Mouse (Mus musculus) CH12.LX (cell line): ENCODE data around the gene Nek4. TPM values are rescaled to one million over a fixed set of nuclear protein-coding genes. Genes with fewer than 3 reads are reported as not detected.

Experiments
- DNase-seq: peaks from one replicate; pipeline ENCODE4 v3.0.0-alpha.2; 2013; ENCODE audit errors: extremely low read depth
- H3K27ac ChIP-seq: 2 replicates; pipeline ENCODE4 v1.5.1; 2012; ENCODE audit warnings: low read depth, mild to moderate bottlenecking, control low read depth, moderate library complexity; ENCODE audit not compliant: insufficient read depth
- H3K27me3 ChIP-seq: replicated peaks from 2 replicates; pipeline ENCODE3; 2012; ENCODE audit warnings: inconsistent platforms
- H3K36me3 ChIP-seq, 2 experiments: replicated peaks in 1 of 2; 2 replicates each; pipeline versions ENCODE3 to v1.6.1; 2012; ENCODE audit warnings: inconsistent platforms in 1 of 2, low read length in 1 of 2, mild to moderate bottlenecking in 1 of 2, mixed read lengths in 1 of 2, moderate library complexity in 1 of 2; ENCODE audit not compliant: control insufficient read depth in 1 of 2, insufficient read depth in 1 of 2
- H3K4me1 ChIP-seq, 2 experiments: 2 replicates each; pipeline ENCODE4 v1.6.1; 2012; ENCODE audit warnings: inconsistent platforms in 1 of 2, moderate library complexity in 1 of 2; ENCODE audit not compliant: insufficient read depth in 2 of 2, control insufficient read depth in 1 of 2
- H3K4me2 ChIP-seq: 2 replicates; pipeline ENCODE4 v1.6.1; 2012; ENCODE audit warnings: low read depth, mild to moderate bottlenecking, control low read depth; ENCODE audit not compliant: poor library complexity, insufficient read depth, severe bottlenecking
- H3K4me3 ChIP-seq, 3 experiments: fragments of 150-350 bp in 1 of 3; sonication (generic) in 1 of 3; replicated peaks in 1 of 3; 2 replicates each; pipeline versions ENCODE3 to v1.5.1; 2011 to 2012; ENCODE audit warnings: low read depth in 2 of 3, low read length in 2 of 3, mild to moderate bottlenecking in 2 of 3, moderate library complexity in 2 of 3, control low read depth in 1 of 3, improper control_type of control experiment in 1 of 3, inconsistent platforms in 1 of 3, mixed read lengths in 1 of 3; ENCODE audit not compliant: poor library complexity in 1 of 3
- H3K79me2 ChIP-seq: replicated peaks from 2 replicates; pipeline ENCODE4 v1.6.1; 2012; ENCODE audit warnings: mild to moderate bottlenecking, moderate library complexity; ENCODE audit not compliant: control insufficient read depth, poor library complexity, insufficient read depth, severe bottlenecking; ENCODE audit errors: extremely low read depth
- H3K9ac ChIP-seq: 2 replicates; pipeline ENCODE4 v1.6.1; 2012; ENCODE audit warnings: low read depth, mild to moderate bottlenecking, control low read depth, moderate library complexity; ENCODE audit not compliant: insufficient read depth
- H3K9me3 ChIP-seq: replicated peaks from 2 replicates; pipeline ENCODE3; 2012; ENCODE audit warnings: low read length, inconsistent platforms, mixed read lengths
- CTCF ChIP-seq, 2 experiments: IDR thresholded peaks in 1 of 2; conservative IDR thresholded peaks in 1 of 2; 2 replicates each; pipeline ENCODE4 v1.5.1; 2011 to 2012; ENCODE audit warnings: low read depth in 2 of 2, low read length in 2 of 2, improper control_type of control experiment in 1 of 2, inconsistent platforms in 1 of 2, mild to moderate bottlenecking in 1 of 2, moderate library complexity in 1 of 2
- IRF4 ChIP-seq: IDR thresholded peaks from 2 replicates; pipeline ENCODE4 v1.6.1; 2014; ENCODE audit warnings: low read depth, mild to moderate bottlenecking, inconsistent platforms, low read length, improper control_type of control experiment
- JUN ChIP-seq: IDR thresholded peaks from 2 replicates; pipeline ENCODE4 v1.6.1; 2011; ENCODE audit warnings: low read depth, mild to moderate bottlenecking, low read length, improper control_type of control experiment, moderate library complexity; ENCODE audit not compliant: insufficient read depth
- JUND ChIP-seq: conservative IDR thresholded peaks from 2 replicates; pipeline ENCODE4 v1.6.1; 2011; ENCODE audit warnings: low read depth, low read length, improper control_type of control experiment
- MAX ChIP-seq: IDR thresholded peaks from 2 replicates; pipeline ENCODE4 v1.6.1; 2011; ENCODE audit warnings: low read length, improper control_type of control experiment
- MXI1 ChIP-seq: IDR thresholded peaks from 2 replicates; pipeline ENCODE4 v1.6.1; 2011; ENCODE audit warnings: mild to moderate bottlenecking, low read depth, low read length, improper control_type of control experiment
- MYC ChIP-seq: IDR thresholded peaks from 2 replicates; pipeline ENCODE4 v1.6.1; 2011; ENCODE audit warnings: low read depth, mild to moderate bottlenecking, improper control_type of control experiment, low read length
- NRF1 ChIP-seq: IDR thresholded peaks from 2 replicates; pipeline ENCODE4 v1.6.1; 2014; ENCODE audit warnings: low read depth, mild to moderate bottlenecking, inconsistent platforms, low read length, improper control_type of control experiment, moderate library complexity
- RAD21 ChIP-seq: IDR thresholded peaks from 2 replicates; pipeline ENCODE4 v1.6.1; 2011; ENCODE audit warnings: low read depth, mild to moderate bottlenecking, low read length, improper control_type of control experiment, moderate library complexity
- RCOR1 ChIP-seq: conservative IDR thresholded peaks from 2 replicates; pipeline ENCODE4 v1.6.1; 2012; ENCODE audit warnings: low read depth, mild to moderate bottlenecking, inconsistent platforms, low read length, improper control_type of control experiment
- TCF12 ChIP-seq: IDR thresholded peaks from 2 replicates; pipeline ENCODE4 v1.6.1; 2014; ENCODE audit warnings: low read depth, mild to moderate bottlenecking, inconsistent platforms, low read length, improper control_type of control experiment
- USF1 ChIP-seq: IDR thresholded peaks from 2 replicates; pipeline ENCODE4 v1.6.1; 2014; ENCODE audit warnings: low read depth, mild to moderate bottlenecking, inconsistent platforms, low read length, improper control_type of control experiment
- USF2 ChIP-seq: conservative IDR thresholded peaks from 2 replicates; pipeline ENCODE4 v1.6.1; 2011; ENCODE audit warnings: low read depth, low read length, improper control_type of control experiment
- ZMIZ1 ChIP-seq: IDR thresholded peaks from 2 replicates; pipeline ENCODE4 v1.6.1; 2012; ENCODE audit warnings: low read depth, mild to moderate bottlenecking, inconsistent platforms, low read length, improper control_type of control experiment
- dilution Hi-C: fragments of 300-500 bp; cut with MboI; formaldehyde crosslinking; loops from 2 replicates; pipeline ENCODE4 v1.14.3; 2020; ENCODE audit warnings: low sequenced_read_pairs; ENCODE audit not compliant: extremely low pct_unique_long_range_greater_than_20kb, extremely low pct_ligation_motif_present
- in situ Hi-C: fragments of 300-500 bp; cut with MboI; formaldehyde crosslinking; loops from 3 replicates; pipeline ENCODE4 v1.14.3; 2019; ENCODE audit warnings: low sequenced_read_pairs, low pct_ligation_motif_present, low pct_unique_long_range_greater_than_20kb, mixed read lengths
- polyA plus RNA-seq: library from polyadenylated mRNA; unstranded; fragments of >175 nt; gene quantifications from 2 replicates; pipeline ENCODE4 v1.2.1, GENCODE M21; 2012; ENCODE audit warnings: low read depth; ENCODE audit not compliant: insufficient read length
- total RNA-seq, 2 experiments: library from RNA; depleted of rRNA; stranded (reverse); fragments of 300-350 nt in 1 of 2; fragments of >200 nt in 1 of 2; gene quantifications; 2 replicates each; pipeline ENCODE4 v1.2.3; 2012 to 2014

Nek4 gene
- total and polyA plus RNA-seq, 3 experiments, result 17.1 to 18.3 (median 17.4) TPM

DNA sequence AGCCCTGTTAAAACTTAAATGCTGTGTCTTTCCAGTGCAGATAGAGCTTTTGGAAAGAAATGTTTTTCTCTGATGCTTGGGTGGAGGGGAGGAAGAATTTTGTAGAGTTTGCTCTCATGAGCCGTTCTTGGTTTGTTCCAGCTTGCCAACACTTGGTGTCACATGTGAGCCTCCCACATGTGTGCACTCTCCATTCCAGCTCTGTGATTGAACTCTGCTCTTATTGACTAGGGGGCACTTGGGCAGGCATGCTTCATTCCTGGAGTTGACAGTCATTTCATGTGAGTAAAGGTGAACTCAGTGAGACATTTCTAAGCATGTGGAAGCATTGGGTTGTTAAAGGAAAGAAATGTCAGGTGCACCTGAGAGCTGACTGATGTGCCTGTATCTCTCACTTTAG lies 71.4 kb downstream of the Nek4 start:
- dilution Hi-C loops, result no loop called here
- H3K9ac ChIP-seq, result no peak overlapping the region
- peaks cover 37% of the 10 kb centered on the region for H3K79me2 ChIP-seq
- peaks cover 2% of the 10 kb centered on the region for H3K9me3 ChIP-seq
- TF ChIP-seq MYC (peak; percentile 58), MXI1 (peak; percentile 55; the same call in 1 of the 2 replicates), MAX (peak; percentile 66; the same call in 1 of the 2 replicates), CTCF (conservative IDR thresholded peaks at IDR 0.05 in 1 of 2, IDR thresholded peaks at IDR 0.05 in 1 of 2; ENCODE audit: low read depth in 2 of 2, low read length in 2 of 2) (peak in 1 of 2 experiments; percentile 34; a peak in 2 of 4 replicates), TCF12 (no peak), ZMIZ1 (no peak), RCOR1 (no peak), IRF4 (0 out of 2 replicates have a peak, but pooled peaks have one; percentile 9)
- H3K27ac ChIP-seq, result no peak overlapping the region
- H3K27me3 ChIP-seq, result no peaks in the 10 kb centered on the region
- H3K36me3 ChIP-seq, result peaks cover 13 to 48% of the 10 kb centered on the region in 2 experiments
- H3K4me3 ChIP-seq, result no peak overlapping the region
- no peak for DNase-seq
- in situ Hi-C loops, result no loop called here
- H3K4me1 ChIP-seq, result peaks cover 2 to 38% of the 10 kb centered on the region in 2 experiments; a peak in 3 of 4 replicates
- H3K4me2 ChIP-seq, result no peak overlapping the region

DNA sequence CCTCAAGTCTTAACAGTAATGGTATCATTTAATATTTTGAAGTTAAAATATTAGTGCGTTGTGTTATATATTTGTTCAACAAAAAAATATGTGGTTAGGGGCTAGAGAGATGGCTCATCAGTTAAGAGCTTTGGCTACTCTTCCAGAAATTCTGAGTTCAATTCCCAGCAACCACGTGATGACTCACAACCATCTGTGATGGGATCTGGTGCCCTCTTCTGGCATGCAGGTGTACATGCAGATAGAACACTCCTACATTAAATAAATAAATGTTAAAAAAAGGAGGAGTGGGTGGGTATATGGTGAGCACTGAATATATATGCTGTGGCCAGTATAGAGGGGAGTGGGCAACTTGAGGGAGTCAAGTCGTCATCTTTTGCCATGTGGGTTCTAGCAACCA lies 74.6 kb downstream of the Nek4 start:
- Histone ChIP-seq H3K79me2 (peaks cover 15% of the 10 kb centered on the region), H3K27ac (no peak overlapping the region), H3K9ac (no peak overlapping the region), H3K27me3 (no peaks in the 10 kb centered on the region), H3K4me2 (no peak overlapping the region), H3K9me3 (peaks cover 2% of the 10 kb centered on the region), H3K36me3 (peaks cover 18 to 68% of the 10 kb centered on the region in 2 experiments), H3K4me1 (peaks cover 0 to 31% of the 10 kb centered on the region in 2 experiments; a peak in 3 of 4 replicates), H3K4me3 (no peak overlapping the region)
- dilution Hi-C loops, result no loop called here
- TF ChIP-seq USF1 (no peak), RCOR1 (no peak), RAD21 (peak; percentile 10), NRF1 (no peak), CTCF (conservative IDR thresholded peaks at IDR 0.05 in 1 of 2, IDR thresholded peaks at IDR 0.05 in 1 of 2; ENCODE audit: low read depth in 2 of 2, low read length in 2 of 2) (peak in 1 of 2 experiments; percentile 49; a peak in 3 of 4 replicates), USF2 (no peak), JUN (no peak), JUND (peak; percentile 54)
- no peak for DNase-seq
- in situ Hi-C loops, result no loop called here

Other genes with a start within 250 kb of the Nek4 start
- 5.1 and 5.8 TPM in 2 replicates for gene Sfmbt1, start 236.5 kb upstream of the Nek4 start, total RNA-seq (2012; rRNA removed)
- 2.0 and 2.4 TPM in 2 replicates for gene Sfmbt1, start 236.5 kb upstream of the Nek4 start, total RNA-seq (2014; rRNA removed)
- gene Sfmbt1, start 236.5 kb upstream of the Nek4 start, polyA plus RNA-seq, result 5.6 and 6.0 TPM in 2 replicates
- 15.7 and 19.4 TPM in 2 replicates for gene Tmem110, start 125.8 kb upstream of the Nek4 start, total RNA-seq (2012; rRNA removed)
- gene Tmem110, start 125.8 kb upstream of the Nek4 start, total RNA-seq (2014; rRNA removed), result 10.3 and 10.4 TPM in 2 replicates
- 25.1 and 26.2 TPM in 2 replicates for gene Tmem110, start 125.8 kb upstream of the Nek4 start, polyA plus RNA-seq
- 0.29 and 0.30 TPM in 2 replicates for gene Mustn1, start 72.2 kb upstream of the Nek4 start, total RNA-seq (2012; rRNA removed)
- gene Mustn1, start 72.2 kb upstream of the Nek4 start, total RNA-seq (2014; rRNA removed), result 0.19 TPM in 1 of 2 replicates, not detected in the other
- 0.33 and 0.44 TPM in 2 replicates for gene Mustn1, start 72.2 kb upstream of the Nek4 start, polyA plus RNA-seq
- not detected in 2 replicates for gene Itih4, start 64.9 kb upstream of the Nek4 start, total RNA-seq (2012; rRNA removed)
- gene Itih4, start 64.9 kb upstream of the Nek4 start, total RNA-seq (2014; rRNA removed), result not detected in 2 replicates
- not detected in 2 replicates for gene Itih4, start 64.9 kb upstream of the Nek4 start, polyA plus RNA-seq
- not detected in 2 replicates for gene Itih3, start 27.6 kb upstream of the Nek4 start, total RNA-seq (2012; rRNA removed)
- not detected in 2 replicates for gene Itih3, start 27.6 kb upstream of the Nek4 start, total RNA-seq (2014; rRNA removed)
- not detected in 2 replicates for gene Itih3, start 27.6 kb upstream of the Nek4 start, polyA plus RNA-seq
- gene Itih1, start 8.1 kb upstream of the Nek4 start, total RNA-seq (2012; rRNA removed), result 0.04 TPM in 1 of 2 replicates, not detected in the other
- gene Itih1, start 8.1 kb upstream of the Nek4 start, total RNA-seq (2014; rRNA removed), result not detected in 2 replicates
- not detected in 2 replicates for gene Itih1, start 8.1 kb upstream of the Nek4 start, polyA plus RNA-seq
- 12.6 and 13.8 TPM in 2 replicates for gene Glt8d1, start 50.0 kb downstream of the Nek4 start, total RNA-seq (2012; rRNA removed)
- 22.5 and 24.9 TPM in 2 replicates for gene Glt8d1, start 50.0 kb downstream of the Nek4 start, total RNA-seq (2014; rRNA removed)
- 11.1 and 11.7 TPM in 2 replicates for gene Glt8d1, start 50.0 kb downstream of the Nek4 start, polyA plus RNA-seq
- 150 and 179 TPM in 2 replicates for gene Spcs1, start 50.3 kb downstream of the Nek4 start, total RNA-seq (2012; rRNA removed)
- gene Spcs1, start 50.3 kb downstream of the Nek4 start, total RNA-seq (2014; rRNA removed), result 344 and 351 TPM in 2 replicates
- 176 and 181 TPM in 2 replicates for gene Spcs1, start 50.3 kb downstream of the Nek4 start, polyA plus RNA-seq
- 20.4 and 25.6 TPM in 2 replicates for gene Pbrm1, start 67.8 kb downstream of the Nek4 start, total RNA-seq (2012; rRNA removed)
- 22.6 and 24.6 TPM in 2 replicates for gene Pbrm1, start 67.8 kb downstream of the Nek4 start, total RNA-seq (2014; rRNA removed)
- 22.5 and 28.8 TPM in 2 replicates for gene Pbrm1, start 67.8 kb downstream of the Nek4 start, polyA plus RNA-seq
- 136 and 207 TPM in 2 replicates for gene Gnl3, start 67.8 kb downstream of the Nek4 start, total RNA-seq (2012; rRNA removed)
- 321 and 385 TPM in 2 replicates for gene Gnl3, start 67.8 kb downstream of the Nek4 start, total RNA-seq (2014; rRNA removed)
- 364 and 365 TPM in 2 replicates for gene Gnl3, start 67.8 kb downstream of the Nek4 start, polyA plus RNA-seq
- gene Smim4, start 177.6 kb downstream of the Nek4 start, total RNA-seq (2012; rRNA removed), result 38.0 and 45.8 TPM in 2 replicates
- gene Smim4, start 177.6 kb downstream of the Nek4 start, total RNA-seq (2014; rRNA removed), result 13.5 and 19.1 TPM in 2 replicates
- gene Smim4, start 177.6 kb downstream of the Nek4 start, polyA plus RNA-seq, result 24.0 and 26.1 TPM in 2 replicates
- gene Nt5dc2, start 179.7 kb downstream of the Nek4 start, total RNA-seq (2012; rRNA removed), result 41.6 and 52.5 TPM in 2 replicates
- 2.9 and 4.0 TPM in 2 replicates for gene Nt5dc2, start 179.7 kb downstream of the Nek4 start, total RNA-seq (2014; rRNA removed)
- gene Nt5dc2, start 179.7 kb downstream of the Nek4 start, polyA plus RNA-seq, result 3.3 and 5.7 TPM in 2 replicates
- gene Stab1, start 217.3 kb downstream of the Nek4 start, total RNA-seq (2012; rRNA removed), result 3.9 and 4.4 TPM in 2 replicates
- 4.6 and 5.8 TPM in 2 replicates for gene Stab1, start 217.3 kb downstream of the Nek4 start, total RNA-seq (2014; rRNA removed)
- gene Stab1, start 217.3 kb downstream of the Nek4 start, polyA plus RNA-seq, result 11.2 TPM in 2 replicates